Mouse (Mus musculus) midbrain, embryonic 11.5 days (tissue): ENCODE data around the gene Tmem243. TPM values are rescaled to one million over a fixed set of nuclear protein-coding genes. Genes with fewer than 3 reads are reported as not detected.

Source experiments
- polyA plus RNA-seq: library from polyadenylated mRNA; unstranded; fragments of >200 nt; fragmentation: Nextera tagmentation; extraction: Ambion mirVana; gene quantifications from 2 replicates; pipeline ENCODE4 v1.2.1, GENCODE M21; 2014

Gene Tmem243
- polyA plus RNA-seq, 1 experiment from 2014 or later = 23.8 TPM

Other genes starting within 250 kb of the Tmem243 start
- 0.46 and 0.60 TPM in 2 replicates for gene Abcb4, start 207.0 kb upstream of the Tmem243 start, polyA plus RNA-seq
- gene Crot, start 103.3 kb upstream of the Tmem243 start, polyA plus RNA-seq = 29.1 and 31.7 TPM in 2 replicates
- 76.0 and 77.6 TPM in 2 replicates for gene Dmtf1, start 61.1 kb downstream of the Tmem243 start, polyA plus RNA-seq
- gene 9330182L06Rik, start 165.4 kb downstream of the Tmem243 start, polyA plus RNA-seq = 5.2 and 5.8 TPM in 2 replicates